Mouse (Mus musculus) hindbrain, embryonic 11.5 days (tissue): ENCODE results near the gene Mdga1. TPM values are rescaled to one million over a fixed set of nuclear protein-coding genes. Genes with fewer than 3 reads are reported as not detected.
A peak's percentile ranks its signal among the peaks of the same experiment; 100 is the strongest.

Experiments used
- ATAC-seq: fragments of 200-750 bp; cut with Nextera tagmentation; 2 replicates; pipeline ENCODE4 v1.8.0; 2017; ENCODE audit warnings: mild to moderate bottlenecking, moderate TSS enrichment, moderate library complexity; ENCODE audit not compliant: low FRiP score
- DNase-seq: peaks from one replicate; pipeline ENCODE4 v3.0.0-alpha.2; 2015; ENCODE audit warnings: low spot score
- H3K27ac ChIP-seq: fragments of 300-500 bp; sonication (generic); 2 replicates; pipeline ENCODE4 v1.5.1; 2014; ENCODE audit warnings: mild to moderate bottlenecking, low read depth, low read length
- H3K27me3 ChIP-seq: fragments of 300-500 bp; sonication (generic); 2 replicates; pipeline ENCODE4 v1.6.1; 2014; ENCODE audit warnings: mild to moderate bottlenecking, low read length, moderate library complexity, mixed read lengths; ENCODE audit not compliant: control insufficient read depth, insufficient read depth
- H3K36me3 ChIP-seq: fragments of 300-500 bp; sonication (generic); 2 replicates; pipeline ENCODE4 v1.6.1; 2014; ENCODE audit warnings: mild to moderate bottlenecking, low read length, moderate library complexity, mixed read lengths; ENCODE audit not compliant: control insufficient read depth, insufficient read depth
- H3K4me1 ChIP-seq: fragments of 300-500 bp; sonication (generic); replicated peaks from 2 replicates; pipeline ENCODE4 v1.6.1; 2014; ENCODE audit warnings: low read length, mixed read lengths; ENCODE audit not compliant: control insufficient read depth, insufficient read depth
- H3K4me2 ChIP-seq: fragments of 300-500 bp; sonication (generic); replicated peaks from 2 replicates; pipeline ENCODE4 v1.6.1; 2014; ENCODE audit warnings: mild to moderate bottlenecking, low read depth, low read length
- H3K4me3 ChIP-seq: fragments of 300-500 bp; sonication (generic); 2 replicates; pipeline ENCODE4 v1.5.1; 2014; ENCODE audit warnings: low read depth, low read length
- H3K9ac ChIP-seq: fragments of 300-500 bp; sonication (generic); 2 replicates; pipeline ENCODE4 v1.6.1; 2014; ENCODE audit warnings: low read depth, low read length
- H3K9me3 ChIP-seq: fragments of 300-500 bp; sonication (generic); 2 replicates; pipeline ENCODE4 v1.6.1; 2016; ENCODE audit warnings: low read length; ENCODE audit not compliant: control insufficient read depth
- WGBS: fragments of 180-500 bp; shearing (Covaris S2); extraction: QIAGEN DNeasy Blood & Tissue Kit; methylation state at CpG from one replicate; pipeline ENCODE4 v1.1.7; 2014; 5-methylcytosine and 5-hydroxymethylcytosine counted together
- polyA plus RNA-seq: library from polyadenylated mRNA; unstranded; fragments of >200 nt; fragmentation: Nextera tagmentation; extraction: Ambion mirVana; gene quantifications from 2 replicates; pipeline ENCODE4 v1.2.1, GENCODE M21; 2014

Gene Mdga1
- polyA plus RNA-seq, 1 experiment from 2014 or later, result 4.6 TPM

GRCm38 (mm10) chr17:29888981-29889980 is 80.6 kb downstream of the Mdga1 start:
- peak overlapping the region; percentile 66 for H3K4me3 ChIP-seq
- peaks cover 39% of the 10 kb centered on the region for H3K27me3 ChIP-seq
- 1% methylated on average over 62 of the region's 67 CpGs for WGBS
- ATAC-seq (peak; percentile 41; the same call in 1 of the 2 replicates), DNase-seq (peak; percentile 71)
- H3K4me1 ChIP-seq, result peaks cover 19% of the 10 kb centered on the region
- no peaks in the 10 kb centered on the region for H3K9me3 ChIP-seq
- H3K9ac ChIP-seq, result peak overlapping the region; percentile 81
- H3K36me3 ChIP-seq, result no peaks in the 10 kb centered on the region
- H3K4me2 ChIP-seq, result peak overlapping the region; percentile 98
- 0 out of 2 replicates have a peak overlapping the region, but pooled peaks have one; percentile 53 for H3K27ac ChIP-seq

- H3K9ac ChIP-seq, result peak overlapping the region; percentile 81
- no peaks in the 10 kb centered on the region for H3K36me3 ChIP-seq
- H3K27me3 ChIP-seq, result peaks cover 39% of the 10 kb centered on the region
- H3K4me2 ChIP-seq, result peak overlapping the region; percentile 98
- H3K4me1 ChIP-seq, result peaks cover 19% of the 10 kb centered on the region
- no peaks in the 10 kb centered on the region for H3K9me3 ChIP-seq
- DNase-seq (peak; percentile 81), ATAC-seq (peak; percentile 22; the same call in 1 of the 2 replicates)
- WGBS, result under 1% methylated on average over 56 of the region's 93 CpGs
- peak overlapping the region; percentile 65 for H3K27ac ChIP-seq
- H3K4me3 ChIP-seq, result peak overlapping the region; percentile 66
Measured at GRCm38 (mm10) chr17:29887881-29888826, 81.7 kb downstream of the Mdga1 start.

GRCm38 (mm10) chr17:29887271-29887880 is 82.5 kb downstream of the Mdga1 start:
- Histone ChIP-seq H3K27ac (peak overlapping the region; percentile 65), H3K9me3 (no peaks in the 10 kb centered on the region), H3K4me2 (peak overlapping the region; percentile 98), H3K36me3 (no peaks in the 10 kb centered on the region), H3K4me3 (peak overlapping the region; percentile 66), H3K9ac (peak overlapping the region; percentile 81), H3K27me3 (peaks cover 39% of the 10 kb centered on the region), H3K4me1 (peaks cover 19% of the 10 kb centered on the region)
- DNase-seq (peak; percentile 76), ATAC-seq (peak; percentile 62)
- WGBS, result under 1% methylated on average over 51 of the region's 57 CpGs

- Histone ChIP-seq H3K4me1 (peaks cover 19% of the 10 kb centered on the region), H3K4me3 (peak overlapping the region; percentile 66), H3K9ac (peak overlapping the region; percentile 81), H3K27me3 (peaks cover 39% of the 10 kb centered on the region), H3K4me2 (peak overlapping the region; percentile 98), H3K36me3 (no peaks in the 10 kb centered on the region), H3K27ac (0 out of 2 replicates have a peak overlapping the region, but pooled peaks have one; percentile 7), H3K9me3 (no peaks in the 10 kb centered on the region)
- ATAC-seq (no peak), DNase-seq (peak; percentile 61)
- under 1% methylated on average over 39 of the region's 39 CpGs for WGBS
Measured at GRCm38 (mm10) chr17:29886655-29887251, 83.1 kb downstream of the Mdga1 start.

GRCm38 (mm10) chr17:29886061-29886460 is 83.8 kb downstream of the Mdga1 start:
- no peak overlapping the region for H3K27ac ChIP-seq
- H3K9me3 ChIP-seq, result no peaks in the 10 kb centered on the region
- peaks cover 39% of the 10 kb centered on the region for H3K27me3 ChIP-seq
- peak; percentile 26 for DNase-seq
- WGBS, result 6% methylated on average over 4 of the region's 4 CpGs
- H3K4me3 ChIP-seq, result peak overlapping the region; percentile 66
- no peak for ATAC-seq
- H3K4me2 ChIP-seq, result peak overlapping the region; percentile 98
- peaks cover 19% of the 10 kb centered on the region for H3K4me1 ChIP-seq
- H3K9ac ChIP-seq, result peak overlapping the region; percentile 81; the same call in 1 of the 2 replicates
- H3K36me3 ChIP-seq, result no peaks in the 10 kb centered on the region

GRCm38 (mm10) chr17:29884596-29884995 is 85.3 kb downstream of the Mdga1 start:
- DNase-seq (peak; percentile 22), ATAC-seq (no peak)
- Histone ChIP-seq H3K4me3 (0 out of 2 replicates have a peak overlapping the region, but pooled peaks have one; percentile 10), H3K9ac (peak overlapping the region; percentile 19; the same call in 1 of the 2 replicates), H3K9me3 (no peaks in the 10 kb centered on the region), H3K36me3 (no peaks in the 10 kb centered on the region), H3K27me3 (peaks cover 25% of the 10 kb centered on the region), H3K4me1 (peaks cover 17% of the 10 kb centered on the region), H3K4me2 (peak overlapping the region; percentile 98), H3K27ac (0 out of 2 replicates have a peak overlapping the region, but pooled peaks have one; percentile 24)
- WGBS, result 23% methylated on average over 6 of the region's 6 CpGs

GRCm38 (mm10) chr17:29883351-29883750 is 86.5 kb downstream of the Mdga1 start:
- peak overlapping the region; percentile 18; the same call in 1 of the 2 replicates for H3K4me2 ChIP-seq
- peaks cover 10% of the 10 kb centered on the region for H3K4me1 ChIP-seq
- WGBS, result 50% methylated on average over 9 of the region's 9 CpGs
- no peak overlapping the region for H3K4me3 ChIP-seq
- no peaks in the 10 kb centered on the region for H3K9me3 ChIP-seq
- no peak overlapping the region for H3K27ac ChIP-seq
- ATAC-seq, result no peak
- peaks cover 20% of the 10 kb centered on the region for H3K27me3 ChIP-seq
- no peak overlapping the region for H3K9ac ChIP-seq
- DNase-seq, result no peak
- no peaks in the 10 kb centered on the region for H3K36me3 ChIP-seq
